Comparison of ENCODE assay signal across 9 mouse cellular contexts in the genomic region with DNA sequence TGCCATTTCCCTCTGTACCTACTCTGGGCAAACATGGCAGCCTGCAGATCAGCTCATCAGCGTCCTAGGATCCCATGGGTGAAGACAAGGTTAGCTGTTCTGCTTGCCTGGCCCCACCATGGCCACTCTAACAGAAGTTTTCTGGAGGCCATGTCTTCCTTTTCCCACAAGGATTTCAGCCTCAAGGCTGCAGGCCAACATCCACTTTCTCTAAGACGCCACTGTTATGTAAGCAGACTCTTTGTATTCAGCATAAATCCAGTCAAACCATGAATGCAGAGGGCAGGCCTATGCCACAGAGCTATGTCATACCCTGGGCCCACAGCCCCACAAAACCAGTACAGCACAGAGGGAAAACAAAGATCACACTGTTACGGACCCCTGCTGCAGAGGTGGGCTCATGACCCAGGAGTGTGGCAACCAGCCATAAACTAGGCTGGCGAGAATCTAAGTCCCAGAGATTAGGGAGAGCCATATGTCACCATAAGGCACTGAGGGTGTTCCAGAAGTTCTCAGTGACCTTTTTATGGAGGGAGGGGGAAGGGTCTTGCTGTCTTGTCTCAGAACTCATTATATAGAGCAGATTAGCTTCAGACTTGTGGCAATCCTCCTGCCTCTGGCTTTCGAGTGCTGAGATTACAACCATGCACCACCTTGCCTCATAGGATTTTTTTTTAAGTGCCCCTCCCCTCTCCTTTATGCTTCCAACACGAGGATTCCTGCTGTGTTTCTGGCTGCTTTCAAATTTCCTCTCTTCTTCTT.
DNase-seq lines count a peak whose midpoint lies in the region; ATAC-seq lines count a peak whose summit lies in the region.
"Had no signal": no experiment of that assay in that cellular context is flagged by ENCODE, and none has a peak within 500 bp of the region (broad histone marks: within the 10 kb centered on the region; RNA-seq: fewer than 3 reads in every experiment).

No protein-coding gene starts in this region.

- no peak overlapping the region for H3K4me2 ChIP-seq in neural tube, embryonic 11.5 days (ENCODE audit: low read depth)

- no peak overlapping the region for H3K27ac ChIP-seq in neural tube, embryonic 11.5 days (ENCODE audit: low read depth, low read length)
- peak overlapping the region; percentile 63 for H3K27ac ChIP-seq in midbrain, embryonic 10.5 days (replicated peaks)

- no peak overlapping the region for H3K4me3 ChIP-seq in neural tube, embryonic 11.5 days (ENCODE audit: low read depth, low read length)
- no peak overlapping the region for H3K4me3 ChIP-seq in midbrain, embryonic 10.5 days

- no peaks in the 10 kb centered on the region for H3K36me3 ChIP-seq in neural tube, embryonic 11.5 days (ENCODE audit: control insufficient read depth, insufficient read depth, low read length)
- no peaks in the 10 kb centered on the region for H3K36me3 ChIP-seq in midbrain, embryonic 10.5 days

- ATAC-seq in frontal cortex, adult (ENCODE audit: low TSS enrichment) = peak; percentile 24; the same call in 1 of the 2 replicates
- ATAC-seq in neural tube, embryonic 11.5 days (ENCODE audit: insufficient read depth, low FRiP score, low TSS enrichment) = peak; percentile 65
- ATAC-seq in activated CD4-positive, CD25-positive, alpha-beta regulatory T cell, adult 4 months = no peak

- H3K4me1 ChIP-seq in neural tube, embryonic 11.5 days (ENCODE audit: control insufficient read depth, insufficient read depth, low read length) = no peaks in the 10 kb centered on the region
- peaks cover 13% of the 10 kb centered on the region for H3K4me1 ChIP-seq in midbrain, embryonic 10.5 days

- no peaks in the 10 kb centered on the region for H3K9me3 ChIP-seq in neural tube, embryonic 11.5 days (ENCODE audit: control insufficient read depth, low read length)
- no peaks in the 10 kb centered on the region for H3K9me3 ChIP-seq in midbrain, embryonic 10.5 days (replicated peaks)

- DNase-seq in frontal cortex, postnatal 14 days (ENCODE audit: low spot score in 2 of 2) = no peak
- DNase-seq in neural tube, embryonic 11.5 days (ENCODE audit: low spot score) = peak; percentile 42
- no peak for DNase-seq in neural tube, embryonic 10.5 days (ENCODE audit: extremely low spot score, low spot score)
- no peak for DNase-seq in midbrain, embryonic 10.5 days (ENCODE audit: low spot score)
- DNase-seq in right cerebral cortex, postnatal 14 days = no peak
- DNase-seq in B cell, adult 2 months = no peak
- DNase-seq: thymus, adult 18-20 months had no signal

- 47% methylated on average over 6 of the region's 6 CpGs for WGBS in neural tube, embryonic 11.5 days
- WGBS in midbrain, embryonic 10.5 days = 48% methylated on average over 6 of the region's 6 CpGs

- no peak overlapping the region for H3K9ac ChIP-seq in neural tube, embryonic 11.5 days (ENCODE audit: low read length)

- no peaks in the 10 kb centered on the region for H3K27me3 ChIP-seq in neural tube, embryonic 11.5 days (ENCODE audit: control insufficient read depth, insufficient read depth, low read length)
- no peaks in the 10 kb centered on the region for H3K27me3 ChIP-seq in midbrain, embryonic 10.5 days (ENCODE audit: low read depth, poor library complexity, severe bottlenecking)
